Mouse (Mus musculus) liver, embryonic 12.5 days (tissue): ENCODE results near the gene Optn. TPM values are rescaled to one million over a fixed set of nuclear protein-coding genes. Genes with fewer than 3 reads are reported as not detected.

Source experiments
- polyA plus RNA-seq: library from polyadenylated mRNA; unstranded; fragments of >200 nt; fragmentation: Nextera tagmentation; extraction: Ambion mirVana; gene quantifications from 2 replicates; pipeline ENCODE4 v1.2.1, GENCODE M21; 2016

Gene Optn
- polyA plus RNA-seq, 1 experiment from 2014 or later = 18.7 TPM

Other genes starting within 250 kb of the Optn start
- 47.6 and 49.2 TPM in 2 replicates for gene Sephs1, start 182.5 kb downstream of the Optn start, polyA plus RNA-seq
- gene Phyh, start 145.0 kb downstream of the Optn start, polyA plus RNA-seq = 38.7 and 39.2 TPM in 2 replicates
- gene Ucma, start 87.9 kb downstream of the Optn start, polyA plus RNA-seq = not detected in 2 replicates
- 57.7 and 59.0 TPM in 2 replicates for gene Mcm10, start 51.3 kb downstream of the Optn start, polyA plus RNA-seq
- gene Ccdc3, start 73.7 kb upstream of the Optn start, polyA plus RNA-seq = 10.2 and 13.9 TPM in 2 replicates